Mouse (Mus musculus): ENCODE results near the gene Sp2. TPM values are rescaled to one million over a fixed set of nuclear protein-coding genes. Genes with fewer than 3 reads are reported as not detected.

Gene Sp2
- total and polyA plus RNA-seq, 2 experiments from 2014 or later = 7.3 to 14.4 TPM

DNA sequence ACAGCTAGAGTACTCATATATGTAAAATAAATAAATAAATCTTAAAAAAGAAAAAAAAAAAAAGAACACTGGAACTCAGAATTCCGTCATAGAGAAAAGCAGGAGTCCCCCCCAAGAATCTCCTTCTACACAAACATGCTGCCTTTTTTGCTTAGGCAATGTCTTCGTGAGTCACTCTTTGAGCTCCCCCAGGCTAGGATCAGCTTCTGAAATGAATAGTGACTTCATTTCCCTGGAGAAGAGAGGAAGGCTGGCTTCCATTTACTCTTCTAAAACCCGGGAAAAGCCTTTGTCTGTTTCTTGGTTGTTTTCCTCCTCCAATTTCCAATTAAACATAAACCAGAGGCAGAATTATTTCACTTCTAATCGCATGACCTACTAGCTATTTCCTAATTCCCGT lies 9.9 kb downstream of the Sp2 start:
- no peaks in the 10 kb centered on the region for H3K36me3 ChIP-seq (ENCODE audit: insufficient read depth, low read length)
- H3K9me3 ChIP-seq (ENCODE audit: low read length) = no peaks in the 10 kb centered on the region
- H3K4me1 ChIP-seq (ENCODE audit: insufficient read depth, low read length) = peaks cover 15% of the 10 kb centered on the region
- DNase-seq (ENCODE audit: low spot score) (no peak), ATAC-seq (no peak)
- no peak for TF ChIP-seq CTCF (IDR thresholded peaks at IDR 0.05; ENCODE audit: low read depth)
- H3K27me3 ChIP-seq (ENCODE audit: insufficient read depth, low read length) = no peaks in the 10 kb centered on the region
- H3K4me2 ChIP-seq (ENCODE audit: low read depth, low read length) = no peak overlapping the region
- 63% methylated on average over 5 of the region's 5 CpGs for WGBS
- H3K4me3 ChIP-seq (ENCODE audit: low read length) = no peak overlapping the region
- H3K27ac ChIP-seq = peak overlapping the region; percentile 67; the same call in 1 of the 2 replicates
- no peak overlapping the region for H3K9ac ChIP-seq (replicated peaks; ENCODE audit: low read length)

DNA sequence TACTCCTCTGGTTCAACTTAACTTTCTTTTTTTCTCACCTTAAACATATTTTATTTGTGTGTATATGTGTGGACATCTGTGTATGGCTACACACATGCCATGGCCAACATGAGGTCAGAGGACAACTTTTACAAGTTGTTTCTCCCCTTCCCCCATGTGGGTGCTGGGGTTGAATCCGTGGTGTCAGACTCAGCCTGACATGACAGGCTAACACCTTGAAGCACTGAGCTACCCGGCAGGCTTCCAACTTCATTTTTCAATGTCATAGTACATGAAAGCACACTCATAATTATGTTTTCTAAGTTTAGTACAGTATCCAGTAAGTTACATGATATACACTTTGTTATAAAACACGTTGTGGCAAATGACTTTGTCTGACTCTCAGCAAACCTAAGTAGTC lies 12.4 kb downstream of the Sp2 start:
- Histone ChIP-seq H3K4me2 (ENCODE audit: low read depth, low read length) (no peak overlapping the region), H3K27me3 (ENCODE audit: insufficient read depth, low read length) (no peaks in the 10 kb centered on the region), H3K4me3 (ENCODE audit: low read length) (no peak overlapping the region), H3K36me3 (ENCODE audit: insufficient read depth, low read length) (no peaks in the 10 kb centered on the region), H3K27ac (peak overlapping the region; percentile 73; the same call in 1 of the 2 replicates), H3K9ac (replicated peaks; ENCODE audit: low read length) (no peak overlapping the region), H3K9me3 (ENCODE audit: low read length) (no peaks in the 10 kb centered on the region), H3K4me1 (ENCODE audit: insufficient read depth, low read length) (peaks cover 9% of the 10 kb centered on the region; the same call in 1 of the 2 replicates)
- TF ChIP-seq CTCF (IDR thresholded peaks at IDR 0.05; ENCODE audit: low read depth) = no peak
- DNase-seq (ENCODE audit: low spot score) = no peak
- 79% methylated on average over 3 of the region's 3 CpGs for WGBS
- ATAC-seq = no peak

DNA sequence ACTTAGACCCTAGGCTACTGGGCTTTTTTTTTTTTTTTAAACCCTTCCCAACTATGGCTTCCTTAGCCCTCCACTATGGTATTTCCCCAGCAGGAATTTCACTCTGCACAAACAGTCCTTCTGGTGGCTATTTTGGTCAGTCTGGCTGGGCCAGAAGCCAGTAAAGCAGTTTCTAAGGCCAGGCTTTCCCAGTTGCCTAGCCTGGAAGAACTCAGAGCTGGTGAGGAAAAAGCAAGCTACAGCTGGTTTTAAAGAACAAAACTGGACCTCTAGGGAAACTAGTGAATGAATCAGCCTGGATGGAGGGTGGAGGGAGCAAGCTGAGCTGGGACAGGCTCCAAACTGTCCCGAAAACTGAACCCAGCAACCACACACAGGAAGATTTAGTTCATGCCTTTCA lies 13.0 kb downstream of the Sp2 start:
- Histone ChIP-seq H3K9me3 (ENCODE audit: low read length) (no peaks in the 10 kb centered on the region), H3K9ac (replicated peaks; ENCODE audit: low read length) (0 out of 2 replicates have a peak overlapping the region, but pooled peaks have one; percentile 31), H3K27ac (peak overlapping the region; percentile 73), H3K27me3 (ENCODE audit: insufficient read depth, low read length) (no peaks in the 10 kb centered on the region), H3K4me3 (ENCODE audit: low read length) (no peak overlapping the region), H3K4me2 (ENCODE audit: low read depth, low read length) (no peak overlapping the region), H3K36me3 (ENCODE audit: insufficient read depth, low read length) (no peaks in the 10 kb centered on the region), H3K4me1 (ENCODE audit: insufficient read depth, low read length) (peaks cover 9% of the 10 kb centered on the region; the same call in 1 of the 2 replicates)
- peak; percentile 13; the same call in 1 of the 2 replicates for ATAC-seq
- TF ChIP-seq CTCF (IDR thresholded peaks at IDR 0.05; ENCODE audit: low read depth) = no peak
- 48% methylated on average over 1 of the region's 1 CpGs for WGBS
- peak; percentile 52 for DNase-seq (ENCODE audit: low spot score)

DNA sequence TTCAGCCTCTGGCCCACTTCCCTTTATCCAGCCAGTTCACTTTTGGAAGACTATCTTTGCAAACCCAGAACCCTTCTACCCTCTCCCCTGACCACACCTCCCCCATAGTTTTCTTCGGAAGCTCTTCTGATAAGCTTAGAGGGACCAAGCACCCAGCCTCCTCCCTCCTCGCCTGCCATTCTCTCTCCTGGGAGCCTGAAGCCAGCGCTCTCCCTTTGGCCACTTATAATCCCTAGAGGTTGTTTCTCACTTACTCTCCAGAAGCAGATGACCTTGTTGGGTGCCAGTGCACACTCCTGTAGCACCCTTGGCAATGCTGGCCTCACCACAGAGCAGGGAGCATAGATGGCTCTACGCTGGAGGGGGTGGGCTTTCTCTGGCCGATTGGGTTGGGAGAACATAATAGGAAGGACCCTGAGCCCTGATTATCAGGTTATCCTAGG lies 13.5 kb downstream of the Sp2 start:
- Histone ChIP-seq H3K9ac (replicated peaks; ENCODE audit: low read length) (0 out of 2 replicates have a peak overlapping the region, but pooled peaks have one; percentile 24), H3K9me3 (ENCODE audit: low read length) (no peaks in the 10 kb centered on the region), H3K27ac (peak overlapping the region; percentile 73), H3K4me3 (ENCODE audit: low read length) (no peak overlapping the region), H3K36me3 (ENCODE audit: insufficient read depth, low read length) (no peaks in the 10 kb centered on the region), H3K27me3 (ENCODE audit: insufficient read depth, low read length) (no peaks in the 10 kb centered on the region), H3K4me1 (ENCODE audit: insufficient read depth, low read length) (peaks cover 9% of the 10 kb centered on the region; the same call in 1 of the 2 replicates), H3K4me2 (ENCODE audit: low read depth, low read length) (no peak overlapping the region)
- no peak for DNase-seq (ENCODE audit: low spot score)
- no peak for ATAC-seq
- TF ChIP-seq CTCF (IDR thresholded peaks at IDR 0.05; ENCODE audit: low read depth) = no peak
- 85% methylated on average over 5 of the region's 5 CpGs for WGBS

DNA sequence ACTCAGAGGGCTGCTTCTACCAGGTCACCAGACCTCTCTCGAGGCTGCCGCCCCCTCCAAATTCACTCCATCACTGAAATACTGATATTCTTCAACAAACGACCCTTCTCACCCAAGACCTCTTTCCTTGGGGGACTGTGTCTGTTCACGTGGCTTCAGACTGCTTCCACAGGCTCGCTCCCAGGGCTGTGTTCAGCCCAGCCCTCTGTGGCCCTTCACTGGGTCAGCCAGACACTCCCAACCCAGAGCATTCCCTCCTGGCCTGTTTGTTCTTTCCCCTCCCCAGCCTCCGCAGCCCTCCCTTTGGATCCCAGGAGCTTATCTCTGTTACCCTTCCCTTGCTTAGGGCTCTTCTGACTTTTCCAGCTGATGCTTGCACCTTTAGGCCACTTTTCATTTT lies 14.3 kb downstream of the Sp2 start:
- H3K4me3 ChIP-seq (ENCODE audit: low read length) = no peak overlapping the region
- peaks cover 9% of the 10 kb centered on the region; the same call in 1 of the 2 replicates for H3K4me1 ChIP-seq (ENCODE audit: insufficient read depth, low read length)
- H3K27me3 ChIP-seq (ENCODE audit: insufficient read depth, low read length) = no peaks in the 10 kb centered on the region
- no peak for TF ChIP-seq CTCF (IDR thresholded peaks at IDR 0.05; ENCODE audit: low read depth)
- no peak for DNase-seq (ENCODE audit: low spot score)
- H3K27ac ChIP-seq = no peak overlapping the region
- H3K4me2 ChIP-seq (ENCODE audit: low read depth, low read length) = no peak overlapping the region
- no peaks in the 10 kb centered on the region for H3K9me3 ChIP-seq (ENCODE audit: low read length)
- no peak overlapping the region for H3K9ac ChIP-seq (replicated peaks; ENCODE audit: low read length)
- WGBS = 76% methylated on average over 6 of the region's 6 CpGs
- H3K36me3 ChIP-seq (ENCODE audit: insufficient read depth, low read length) = no peaks in the 10 kb centered on the region
- no peak for ATAC-seq

DNA sequence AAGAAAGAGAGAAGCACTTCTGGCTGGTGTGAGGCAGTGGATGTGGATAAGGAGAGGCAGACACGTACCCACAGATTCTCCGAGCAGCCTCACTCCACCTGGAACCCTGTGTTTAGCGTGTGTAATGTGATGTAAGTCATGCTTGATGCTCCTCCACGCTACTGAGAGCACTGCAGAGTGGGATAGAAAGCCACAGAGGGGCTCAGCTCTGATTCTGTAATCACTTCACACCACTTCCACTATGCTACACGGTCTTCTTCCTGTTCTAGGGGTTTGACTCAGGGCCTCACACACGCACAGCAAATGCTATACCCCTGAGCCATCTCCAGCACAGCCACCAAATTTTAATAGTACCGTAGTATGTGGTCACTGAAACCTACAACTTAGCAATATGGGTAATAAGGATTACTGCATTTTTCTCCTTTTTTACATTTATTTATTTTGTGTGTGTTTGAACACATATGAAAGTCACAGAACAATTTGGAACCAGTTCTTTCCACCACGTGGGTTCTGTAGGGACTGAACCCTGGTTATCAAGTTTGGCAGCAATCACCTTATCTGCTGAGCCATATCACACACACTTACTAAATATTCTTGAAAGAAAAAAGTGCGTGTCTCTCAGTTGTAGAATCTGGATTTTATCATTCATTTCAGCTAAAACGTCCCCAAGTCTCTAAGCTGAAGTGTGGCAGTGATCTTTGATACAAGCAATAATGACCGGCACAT lies 15.1 kb downstream of the Sp2 start:
- 88% methylated on average over 11 of the region's 11 CpGs for WGBS
- TF ChIP-seq CTCF (IDR thresholded peaks at IDR 0.05; ENCODE audit: low read depth) = no peak
- ATAC-seq = no peak

More for the DNA sequence above, 15.1 kb downstream of the Sp2 start:
- Histone ChIP-seq H3K9ac (replicated peaks; ENCODE audit: low read length) (no peak overlapping the region), H3K36me3 (ENCODE audit: insufficient read depth, low read length) (peaks cover 3% of the 10 kb centered on the region; the same call in 1 of the 2 replicates), H3K4me1 (ENCODE audit: insufficient read depth, low read length) (peaks cover 6% of the 10 kb centered on the region; the same call in 1 of the 2 replicates), H3K4me3 (ENCODE audit: low read length) (no peak overlapping the region), H3K27me3 (ENCODE audit: insufficient read depth, low read length) (no peaks in the 10 kb centered on the region), H3K4me2 (ENCODE audit: low read depth, low read length) (no peak overlapping the region), H3K9me3 (ENCODE audit: low read length) (no peaks in the 10 kb centered on the region), H3K27ac (0 out of 2 replicates have a peak overlapping the region, but pooled peaks have one; percentile 22)
- no peak for DNase-seq (ENCODE audit: low spot score)

Measured in hindbrain, postnatal 0 days (tissue).